Mouse (Mus musculus) mature B cell (primary cell): ENCODE data around the gene Hypk.
"Not testable (repeated sequence)": the region's sequence is repeated elsewhere in the genome, so short reads cannot be mapped to it uniquely, and the experiment has no call there.

Source experiments
- in situ Hi-C: fragments of 300-500 bp; cut with MboI; formaldehyde crosslinking; loops from 2 replicates; pipeline ENCODE4 v1.14.3; 2019

Gene Hypk

DNA sequence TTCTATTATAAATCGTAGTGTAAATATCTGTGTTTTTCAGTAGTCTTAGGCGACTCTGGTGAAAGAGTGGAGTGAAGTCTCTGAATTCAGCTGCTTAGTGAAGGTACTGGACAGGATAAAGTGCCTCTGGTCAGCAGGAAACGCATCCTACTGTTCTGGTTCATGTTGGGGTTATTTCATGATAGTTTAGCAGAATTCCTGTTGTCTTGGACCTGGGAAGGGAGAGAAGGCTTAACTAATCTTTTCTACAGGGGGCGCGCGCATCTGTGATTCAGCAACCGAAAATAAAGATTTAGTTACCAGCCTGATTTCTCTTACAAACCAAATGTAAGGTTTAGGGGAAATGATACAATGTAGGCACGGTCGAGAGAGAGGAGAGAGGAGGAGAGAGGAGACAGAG is 5.0 kb upstream of the Hypk start:
- in situ Hi-C loops, result no loop called here

DNA sequence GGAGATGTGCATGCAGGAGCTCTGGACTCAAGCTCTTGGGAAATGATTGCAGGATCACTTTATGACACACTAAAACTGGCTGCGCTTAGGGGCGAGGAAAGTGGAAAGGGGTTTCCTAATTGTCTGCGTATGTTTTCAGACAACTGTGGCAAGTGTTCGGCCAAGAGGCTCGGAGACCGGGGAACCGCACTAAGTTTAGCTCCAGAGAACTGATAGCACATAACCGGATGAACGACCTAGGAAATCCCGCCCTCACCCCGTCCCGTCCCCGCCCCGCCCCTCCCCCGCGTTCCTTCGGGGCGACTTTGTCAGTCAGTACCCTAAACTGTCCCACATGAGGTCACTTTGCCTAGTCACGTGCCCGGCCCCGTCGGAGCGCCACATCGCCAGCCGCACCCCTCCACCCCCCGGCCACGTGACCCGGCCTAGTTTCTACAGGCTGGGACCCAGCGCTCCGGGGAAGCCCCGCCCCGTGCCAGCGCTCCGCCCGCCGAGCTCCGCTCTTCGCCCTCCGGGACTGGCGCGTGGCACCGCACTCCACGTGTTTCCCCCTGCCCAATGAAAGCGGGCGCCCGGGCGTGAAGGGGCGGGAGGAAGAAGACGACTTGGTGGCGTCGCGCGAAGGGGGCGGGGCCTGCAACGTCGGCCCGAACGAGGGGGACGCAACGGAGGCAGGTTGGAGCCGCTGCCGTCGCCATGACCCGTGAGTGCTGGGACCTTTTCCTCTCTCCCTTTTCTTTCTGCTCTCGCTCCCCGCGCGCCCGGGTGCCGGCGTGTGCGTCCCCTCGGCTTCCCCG is 4.2 kb upstream of the Hypk start, which contains the start of gene Serf2:
Gene Serf2 (plus strand): TSS at position 457 of the 797 bp plus-strand sequence.
- in situ Hi-C loops, result no loop called here

DNA sequence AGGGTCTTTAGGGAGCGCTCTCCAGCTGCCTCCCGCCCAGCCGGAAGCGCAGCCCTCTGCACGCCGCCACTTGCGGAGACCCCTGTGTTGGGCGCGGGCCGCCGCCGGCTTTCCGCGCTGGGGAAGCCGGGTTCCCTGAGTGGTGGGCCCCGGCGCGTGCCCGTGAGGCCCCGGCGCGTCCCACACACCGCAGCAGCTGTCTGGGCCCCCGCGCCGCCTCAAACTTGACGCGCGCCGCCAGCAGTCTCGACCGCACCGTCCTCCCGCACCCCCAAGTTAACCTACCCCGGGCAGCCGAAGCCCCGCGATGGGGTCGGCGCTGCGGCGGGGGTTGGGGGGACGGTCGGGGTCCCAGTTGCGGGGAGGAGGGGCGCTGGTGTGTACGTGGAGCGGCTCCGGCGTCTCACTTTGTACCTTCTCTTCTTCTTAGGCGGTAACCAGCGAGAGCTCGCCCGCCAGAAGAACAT is 3.5 kb upstream of the Hypk start:
- in situ Hi-C loops, result no loop called here

DNA sequence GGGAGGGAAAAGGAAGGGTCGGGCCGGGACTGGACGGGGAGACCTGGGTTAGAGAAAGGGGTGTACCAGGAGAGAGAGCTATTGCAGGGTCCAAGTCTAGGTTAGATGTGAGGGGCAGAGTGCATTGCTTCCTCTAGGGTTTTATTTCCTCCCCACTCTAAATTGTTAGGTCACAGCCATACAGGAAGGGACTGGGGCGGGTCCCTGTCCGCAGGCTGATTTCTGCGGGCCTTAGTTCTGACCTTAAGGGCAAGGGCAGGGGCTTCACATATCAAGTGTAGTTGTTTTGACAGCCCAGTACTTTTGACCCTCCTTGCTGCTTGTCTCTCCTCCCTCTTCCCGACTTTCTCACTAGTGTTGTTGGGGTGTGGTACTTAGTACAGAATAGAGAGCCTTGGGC is 3.0 kb upstream of the Hypk start:
- in situ Hi-C loops, result no loop called here

DNA sequence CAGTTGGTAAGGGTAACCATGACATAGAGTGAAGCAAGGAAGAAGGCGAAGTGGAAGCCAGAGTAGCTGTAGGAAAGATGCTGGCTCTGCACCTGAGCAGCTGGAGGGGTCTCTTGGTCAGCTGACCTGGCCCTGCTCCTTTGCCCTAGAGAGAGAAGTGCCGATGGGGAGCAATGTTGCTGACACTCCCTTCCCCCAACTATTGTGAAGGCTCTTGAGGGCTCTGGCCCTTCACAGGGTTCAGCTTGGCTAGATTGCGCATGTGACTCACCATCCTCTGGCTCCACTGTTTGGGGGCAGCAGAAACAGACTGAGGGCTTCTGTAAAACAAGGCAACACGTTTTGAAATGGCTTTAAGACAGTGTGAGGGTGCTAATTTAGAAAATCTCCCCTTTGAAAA is 729 bp upstream of the Hypk start:
- in situ Hi-C loops, result no loop called here

DNA sequence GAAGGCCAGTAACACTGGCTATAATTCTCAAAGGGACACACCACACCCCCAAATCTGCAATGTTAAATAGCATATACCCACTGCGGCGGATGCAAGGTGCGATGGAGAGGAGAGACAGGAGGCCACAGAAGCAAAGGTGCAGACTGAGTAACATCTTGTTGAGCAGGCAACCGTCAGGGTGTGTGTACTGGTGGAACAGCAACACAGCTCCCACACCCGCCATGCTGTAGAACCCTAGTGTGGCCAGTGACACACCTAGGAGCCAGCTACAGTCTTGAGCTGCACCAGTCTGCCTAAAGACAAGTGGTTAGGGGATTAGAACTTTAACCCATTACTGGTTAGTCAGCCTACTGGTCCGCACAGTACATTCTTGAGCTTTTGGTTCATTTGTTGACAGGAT is 827 bp downstream of the Hypk start:
- in situ Hi-C loops, result no loop called here

DNA sequence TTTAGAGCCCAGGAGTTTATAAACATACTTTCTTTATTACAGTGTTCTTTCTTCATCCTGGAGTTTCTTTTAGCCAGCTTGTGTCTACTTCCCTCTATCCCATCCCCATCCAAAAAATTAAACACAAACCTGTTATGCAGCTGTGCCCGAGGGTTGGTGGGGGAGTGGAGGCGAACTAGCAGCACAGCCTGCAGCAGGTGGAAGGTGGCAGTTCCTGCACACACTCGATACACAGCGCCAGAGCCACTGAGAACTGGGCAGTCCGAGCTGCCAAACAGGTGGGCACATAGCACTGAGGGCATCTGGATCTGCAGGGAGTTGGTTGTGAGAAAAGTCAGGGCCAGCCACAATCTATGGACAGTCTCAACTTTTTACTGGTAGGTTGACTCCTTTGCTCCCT is 2.4 kb downstream of the Hypk start:
- in situ Hi-C loops, result no loop called here

DNA sequence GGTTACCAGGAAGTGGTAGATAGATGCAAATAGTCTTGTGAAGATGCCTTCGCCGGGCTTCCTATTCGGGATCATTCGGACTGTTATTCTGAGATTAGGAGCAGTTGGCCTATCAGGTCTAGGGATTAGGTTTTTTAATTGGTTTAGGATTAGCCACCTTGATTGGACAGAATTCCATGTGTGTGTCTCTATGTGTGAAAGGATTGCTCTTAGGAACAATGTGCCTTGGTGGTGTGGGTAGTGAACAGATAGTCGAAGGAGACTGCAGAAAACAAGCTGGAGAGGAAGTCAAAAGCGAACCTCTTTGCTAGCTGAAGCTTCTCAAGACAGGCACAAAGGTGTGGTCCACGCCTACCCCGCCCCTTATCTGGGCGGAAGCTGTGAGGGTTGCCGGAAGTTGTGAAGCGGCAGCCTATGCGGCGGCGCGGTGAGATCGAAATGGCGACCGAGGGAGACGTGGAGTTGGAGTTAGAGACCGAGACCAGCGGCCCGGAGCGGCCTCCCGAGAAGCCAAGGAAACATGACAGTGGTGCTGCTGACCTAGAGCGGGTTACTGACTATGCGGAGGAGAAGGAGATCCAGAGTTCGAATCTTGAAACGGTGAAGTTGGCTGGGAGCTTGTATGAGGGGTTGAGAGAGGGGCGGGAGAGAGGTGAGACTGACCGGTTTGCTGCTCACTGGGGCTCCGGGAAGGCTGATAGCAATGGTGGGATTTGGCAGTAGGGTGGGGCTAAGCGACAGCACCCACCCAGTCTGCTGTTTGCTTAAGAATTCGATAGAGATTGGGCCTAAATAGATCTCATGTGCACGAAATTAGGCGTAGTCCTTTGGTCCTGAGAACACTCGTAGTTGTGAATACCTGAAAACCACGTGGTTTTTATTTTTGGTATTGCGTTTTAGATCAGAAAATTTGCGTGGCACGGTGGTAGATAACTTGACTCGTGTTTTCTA is 3.9 kb downstream of the Hypk start, which contains the start of gene Serinc4:
Gene Serinc4 (minus strand): TSS at position 90 of the 951 bp plus-strand sequence.
- in situ Hi-C loops, result no loop called here

DNA sequence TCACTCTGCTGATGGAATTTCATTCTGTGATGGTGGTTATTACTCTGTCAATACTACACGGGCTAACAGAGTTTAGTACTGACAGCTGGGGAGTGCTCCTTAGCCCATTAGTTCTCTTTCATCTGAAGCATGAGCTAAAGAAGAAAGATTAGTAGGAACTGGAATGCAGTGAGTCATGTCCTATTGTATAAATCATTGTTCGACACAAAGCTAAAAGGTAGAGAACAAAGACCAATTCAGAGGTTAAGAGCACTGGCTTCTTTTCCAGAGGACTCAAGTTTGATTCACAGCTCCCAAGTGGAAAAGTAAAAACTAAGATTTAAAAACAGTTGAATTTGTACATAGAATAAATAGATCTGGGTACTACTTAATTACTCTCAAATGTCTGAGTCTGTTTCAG is 7.0 kb downstream of the Hypk start:
- in situ Hi-C loops, result no loop called here

DNA sequence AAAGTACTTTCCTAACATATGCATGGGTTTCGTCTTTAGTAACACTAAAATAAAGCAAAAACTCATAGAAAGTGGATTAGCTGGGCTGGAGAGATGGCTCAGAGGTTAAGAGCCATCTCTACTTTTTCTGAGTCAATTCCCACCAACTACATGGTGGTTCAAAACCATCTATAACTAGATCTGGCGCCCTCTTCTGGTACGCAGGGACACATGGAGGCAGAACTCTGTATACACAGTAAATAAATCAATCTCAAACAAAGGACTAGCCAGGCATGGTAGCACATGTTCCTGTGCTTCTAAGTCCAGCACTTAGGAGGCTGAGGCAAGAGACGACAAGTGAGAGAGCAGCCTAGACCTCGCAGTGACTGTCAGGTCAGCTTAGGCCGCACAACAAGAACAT is 15.9 kb downstream of the Hypk start:
- in situ Hi-C loops, result not testable (repeated sequence)

DNA sequence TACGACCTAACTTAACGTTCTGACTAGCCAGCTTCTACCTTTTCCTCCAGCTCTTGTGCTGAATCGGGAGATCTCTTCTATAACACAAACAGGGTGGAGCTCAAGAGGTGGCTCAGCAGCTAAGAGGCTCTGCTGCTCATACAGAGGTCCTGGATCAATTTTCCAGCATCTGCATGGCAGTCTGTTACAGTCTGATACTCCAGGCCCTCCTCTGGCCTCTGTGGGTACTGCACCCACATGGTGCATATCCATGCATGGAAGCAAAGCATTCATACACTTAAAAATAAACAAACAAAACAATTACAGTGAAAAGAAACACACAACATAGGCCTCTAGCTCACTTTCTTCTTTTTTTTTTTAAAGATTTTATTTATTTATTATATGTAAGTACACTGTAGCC is 19.7 kb downstream of the Hypk start:
- in situ Hi-C loops, result not testable (repeated sequence)

DNA sequence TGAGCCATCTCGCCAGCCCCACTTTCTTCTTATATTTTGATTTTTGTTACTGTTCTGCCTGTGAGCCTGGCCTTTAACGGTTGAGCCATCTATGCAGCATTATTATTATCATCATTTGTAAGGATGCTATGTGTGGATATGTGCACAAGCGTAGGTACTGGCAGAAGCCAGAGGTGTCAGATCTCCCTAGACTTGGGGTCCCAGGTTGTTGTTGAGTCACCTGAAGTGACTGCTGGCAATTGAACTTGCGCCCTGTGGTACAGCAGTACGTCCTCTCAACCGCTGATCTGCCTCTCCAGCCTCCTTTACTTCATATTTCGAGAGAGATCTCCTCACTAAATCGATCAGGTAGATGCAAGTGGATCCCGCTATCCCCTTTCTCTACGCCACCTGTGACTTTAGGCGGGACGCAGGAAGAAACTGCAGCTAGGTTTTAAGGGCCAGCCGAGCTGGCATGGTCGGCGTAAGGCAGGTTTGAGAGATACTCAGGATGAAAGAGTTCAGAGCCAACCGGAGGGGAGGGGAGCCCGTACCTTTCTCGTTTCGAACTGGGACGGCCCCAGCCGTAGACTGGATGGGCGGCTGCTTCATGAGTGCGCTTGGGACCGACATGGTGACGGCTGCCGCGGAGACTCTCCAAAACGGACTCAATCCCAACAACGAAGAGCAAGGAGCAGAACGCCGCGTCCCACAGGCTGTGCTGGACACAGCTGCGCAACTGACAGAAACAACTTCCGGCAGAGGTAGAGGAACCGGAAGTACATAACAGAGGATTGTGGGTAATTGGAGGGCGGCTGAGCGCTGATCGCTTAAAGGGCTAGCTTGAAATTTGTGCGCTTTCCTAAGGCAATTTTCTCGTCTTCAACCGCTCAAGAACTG is 20.4 kb downstream of the Hypk start, which contains the start of gene Mfap1b:
Gene Mfap1b (minus strand): TSS at position 767 of the 879 bp plus-strand sequence.
- in situ Hi-C loops, result not testable (repeated sequence)

DNA sequence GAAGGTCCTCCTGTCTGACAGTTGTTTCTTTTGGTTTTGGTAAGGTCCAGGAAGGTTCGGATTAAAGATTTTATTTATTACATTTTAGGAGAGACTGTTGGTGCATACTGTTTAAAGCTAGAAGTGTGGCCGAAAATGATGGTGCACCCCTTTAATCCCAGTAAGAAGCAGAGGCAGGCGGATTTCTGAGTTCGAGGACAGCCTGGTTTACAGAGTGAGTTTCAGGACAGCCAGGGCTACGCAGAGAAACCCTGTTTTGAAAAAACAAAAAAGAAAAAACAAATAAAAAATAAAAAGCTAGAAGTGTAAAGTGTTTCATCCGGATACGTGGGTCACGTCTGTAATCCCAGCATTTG is 21.1 kb downstream of the Hypk start:
- in situ Hi-C loops, result no loop called here

DNA sequence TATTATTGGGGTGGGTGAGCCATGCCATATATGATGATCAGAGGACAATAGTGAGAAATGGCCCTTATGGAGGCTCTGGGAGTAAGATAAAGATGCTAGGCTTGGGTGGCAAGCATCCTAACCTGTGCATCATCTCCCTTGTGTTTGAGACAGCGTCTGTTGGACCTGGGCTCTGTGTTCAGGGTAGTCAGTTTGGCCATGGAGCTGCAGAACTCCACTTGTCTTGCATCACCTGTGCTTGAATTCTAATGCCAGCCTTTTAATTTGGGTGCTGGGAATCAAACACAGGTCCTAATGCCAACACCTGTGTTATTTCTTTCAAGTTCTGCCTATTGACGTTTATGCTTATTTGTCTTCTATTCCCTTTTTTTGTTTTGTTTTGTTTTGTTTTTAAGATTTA is 22.2 kb downstream of the Hypk start:
- in situ Hi-C loops, result not testable (repeated sequence)

DNA sequence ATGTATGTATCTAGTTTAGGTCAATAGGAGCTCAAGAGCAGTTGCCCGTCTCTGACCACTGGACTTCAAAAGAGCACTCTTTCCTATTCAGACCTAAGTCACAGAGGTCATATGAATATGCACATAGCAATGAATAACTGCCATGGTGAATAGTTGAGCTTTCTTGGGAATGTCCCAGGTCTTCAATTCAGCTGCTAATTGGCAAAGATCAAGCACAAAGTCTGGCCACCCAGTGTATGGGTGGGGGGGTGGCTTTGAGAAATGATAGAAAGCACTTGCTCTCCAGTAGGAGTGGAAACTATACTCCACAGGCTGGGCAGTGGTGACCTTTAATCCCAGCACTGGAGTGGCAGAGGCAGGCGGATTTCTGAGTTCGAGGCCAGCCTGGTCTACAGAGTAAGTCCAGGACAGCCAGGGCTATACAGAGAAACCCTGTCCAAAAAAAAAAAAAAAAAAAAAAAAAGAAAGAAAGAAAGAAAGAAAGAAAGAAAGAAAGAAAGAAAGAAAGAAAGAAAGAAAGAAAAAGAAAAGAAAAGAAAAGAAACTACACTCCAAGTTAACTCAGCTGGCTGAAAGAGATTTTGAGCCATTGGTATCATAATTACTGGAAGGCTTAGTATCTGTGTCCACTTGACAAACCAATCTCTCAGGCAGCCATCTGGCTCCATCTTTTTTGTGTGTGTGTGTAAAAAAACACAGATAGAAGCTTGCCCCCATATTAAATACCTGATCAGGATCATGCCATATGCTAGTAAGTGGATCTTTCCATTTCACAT is 24.6 kb downstream of the Hypk start:
- in situ Hi-C loops, result no loop called here

DNA sequence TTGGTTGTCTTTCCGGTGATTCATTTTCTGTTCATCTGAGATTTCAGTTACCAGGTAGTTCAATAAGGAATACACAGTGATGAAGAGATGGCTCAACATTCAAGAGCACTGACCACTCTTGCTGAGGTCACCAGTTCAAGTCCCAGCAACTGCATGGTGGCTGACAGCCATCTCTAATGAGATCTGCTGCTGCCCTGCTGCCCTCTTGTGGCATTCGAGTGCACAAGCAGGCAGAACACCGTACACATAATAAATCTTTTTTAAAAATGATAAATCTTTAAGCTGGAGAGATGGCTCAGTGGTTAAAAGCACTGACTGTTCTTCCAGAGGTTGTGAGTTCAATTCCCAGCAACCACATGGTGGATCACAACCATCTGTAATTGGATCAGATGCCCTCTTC is 27.4 kb downstream of the Hypk start:
- in situ Hi-C loops, result no loop called here

DNA sequence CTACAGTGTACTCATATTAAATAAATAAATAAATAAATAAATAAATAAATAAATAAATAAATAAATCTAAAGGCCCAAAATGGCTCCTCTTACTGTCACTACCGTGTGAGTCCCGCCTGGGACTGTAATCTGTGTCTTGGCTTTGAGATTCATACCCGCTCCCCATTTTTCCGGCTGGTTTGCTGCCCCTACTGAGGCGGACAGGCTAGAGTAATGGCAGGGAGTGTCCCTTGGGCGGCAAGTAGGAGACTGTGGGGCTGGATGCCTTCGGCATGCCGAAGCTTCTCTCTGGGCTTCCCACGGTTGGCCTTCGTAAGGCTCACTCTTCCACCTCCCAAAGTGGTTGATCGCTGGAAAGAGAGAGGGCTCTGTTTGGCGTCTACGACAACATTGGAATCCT is 27.8 kb downstream of the Hypk start:
- in situ Hi-C loops, result not testable (repeated sequence)

DNA sequence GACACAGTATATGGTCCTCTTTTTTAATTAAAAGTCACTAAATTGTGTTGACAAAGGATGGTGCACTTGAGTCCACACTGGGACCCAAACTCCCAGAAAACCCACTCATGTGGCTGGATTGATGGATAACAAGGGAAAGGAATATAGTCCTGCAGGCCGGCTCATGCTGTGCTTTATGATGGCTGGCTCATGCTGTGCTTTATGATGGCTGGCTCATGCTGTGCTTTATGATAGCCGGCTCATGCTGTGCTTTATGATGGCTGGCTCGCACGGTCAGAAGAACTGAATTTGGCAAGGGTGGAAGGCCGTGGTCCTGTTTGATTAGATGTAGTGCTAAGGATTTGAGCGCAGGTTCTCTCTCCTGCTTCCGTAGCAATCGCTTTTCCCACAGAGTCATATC is 30.5 kb downstream of the Hypk start:
- in situ Hi-C loops, result no loop called here

DNA sequence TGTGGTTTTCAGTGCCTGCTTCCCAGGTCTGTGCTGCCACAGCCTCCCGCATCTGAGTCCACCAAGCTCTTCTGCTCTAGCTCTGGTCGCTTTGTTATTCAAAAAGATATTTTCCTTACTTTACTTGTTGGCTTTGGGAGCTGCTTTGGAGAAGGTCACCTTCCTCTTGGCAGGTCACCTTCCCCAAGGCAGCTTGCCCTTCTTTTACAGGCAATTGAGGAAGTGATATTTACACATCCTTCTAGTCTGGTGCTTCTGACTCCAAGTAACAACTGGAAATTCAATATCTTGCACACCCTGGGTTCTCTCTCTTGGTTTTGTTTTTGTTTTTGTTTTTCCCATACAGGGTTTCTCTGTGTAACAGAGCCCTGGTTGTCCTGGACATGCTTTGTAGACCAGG is 31.3 kb downstream of the Hypk start:
- in situ Hi-C loops, result not testable (repeated sequence)

DNA sequence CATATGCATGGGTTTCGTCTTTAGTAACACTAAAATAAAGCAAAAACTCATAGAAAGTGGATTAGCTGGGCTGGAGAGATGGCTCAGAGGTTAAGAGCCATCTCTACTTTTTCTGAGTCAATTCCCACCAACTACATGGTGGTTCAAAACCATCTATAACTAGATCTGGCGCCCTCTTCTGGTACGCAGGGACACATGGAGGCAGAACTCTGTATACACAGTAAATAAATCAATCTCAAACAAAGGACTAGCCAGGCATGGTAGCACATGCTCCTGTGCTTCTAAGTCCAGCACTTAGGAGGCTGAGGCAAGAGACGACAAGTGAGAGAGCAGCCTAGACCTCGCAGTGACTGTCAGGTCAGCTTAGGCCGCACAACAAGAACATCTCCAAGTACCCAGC is 48.5 kb downstream of the Hypk start:
- in situ Hi-C loops, result not testable (repeated sequence)
